In genomic region chr16:44172297-44173154, GRCm38 (mm10) we compare ENCODE assay signal across 7 mouse cellular contexts. TPM values are rescaled to one million over a fixed set of nuclear protein-coding genes. Genes with fewer than 3 reads are reported as not detected.
DNase-seq lines count a peak whose midpoint lies in the region; ATAC-seq lines count a peak whose summit lies in the region.

No protein-coding gene starts in this region.

- H3K27ac ChIP-seq in embryonic facial prominence, embryonic 12.5 days, result peak overlapping the region; percentile 95
- H3K27ac ChIP-seq in limb, embryonic 11.5 days (replicated peaks; ENCODE audit: low read depth, low read length), result peak overlapping the region; percentile 82
- H3K27ac ChIP-seq in midbrain, embryonic 14.5 days (replicated peaks; ENCODE audit: low read depth, low read length), result peak overlapping the region; percentile 87

- peak overlapping the region; percentile 92 for H3K4me3 ChIP-seq in embryonic facial prominence, embryonic 12.5 days
- peak overlapping the region; percentile 66 for H3K4me3 ChIP-seq in limb, embryonic 11.5 days (ENCODE audit: low read depth, low read length)
- peak overlapping the region; percentile 96 for H3K4me3 ChIP-seq in midbrain, embryonic 14.5 days (replicated peaks; ENCODE audit: low read depth, low read length)

- peak; percentile 98 for DNase-seq in adrenal gland, postnatal 25 days
- DNase-seq in heart, adult 11 months, result peak; percentile 100
- peak; percentile 96 for DNase-seq in kidney, adult 18-20 months
- DNase-seq in limb, embryonic 11.5 days (ENCODE audit: low spot score), result peak; percentile 98
- DNase-seq in midbrain, embryonic 14.5 days, result peak; percentile 98
- peak; percentile 90 to 98 for DNase-seq in spleen, adult 18-20 months

- no peaks in the 10 kb centered on the region for H3K27me3 ChIP-seq in embryonic facial prominence, embryonic 12.5 days
- H3K27me3 ChIP-seq in limb, embryonic 11.5 days (ENCODE audit: control insufficient read depth, insufficient read depth, low read length), result no peaks in the 10 kb centered on the region
- no peaks in the 10 kb centered on the region for H3K27me3 ChIP-seq in midbrain, embryonic 14.5 days (ENCODE audit: control insufficient read depth, insufficient read depth, low read length)

- peak; percentile 100 for ATAC-seq in embryonic facial prominence, embryonic 12.5 days (ENCODE audit: insufficient number of reproducible peaks, insufficient read depth, low FRiP score, low TSS enrichment)
- peak; percentile 100 for ATAC-seq in limb, embryonic 11.5 days (ENCODE audit: insufficient number of reproducible peaks, low FRiP score, low TSS enrichment, low read depth)
- ATAC-seq in midbrain, embryonic 14.5 days (ENCODE audit: low FRiP score, low TSS enrichment), result peak; percentile 100

- H3K9ac ChIP-seq in embryonic facial prominence, embryonic 12.5 days, result peak overlapping the region; percentile 96
- peak overlapping the region; percentile 49; the same call in 1 of the 2 replicates for H3K9ac ChIP-seq in limb, embryonic 11.5 days (ENCODE audit: low read length)
- H3K9ac ChIP-seq in midbrain, embryonic 14.5 days (replicated peaks; ENCODE audit: low read length), result peak overlapping the region; percentile 90

- peak overlapping the region; percentile 67 for H3K4me2 ChIP-seq in embryonic facial prominence, embryonic 12.5 days (replicated peaks)
- peak overlapping the region; percentile 64 for H3K4me2 ChIP-seq in limb, embryonic 11.5 days (ENCODE audit: low read depth, severe bottlenecking)
- peak overlapping the region; percentile 70 for H3K4me2 ChIP-seq in midbrain, embryonic 14.5 days (ENCODE audit: low read length)

- peaks cover 16% of the 10 kb centered on the region for H3K4me1 ChIP-seq in embryonic facial prominence, embryonic 12.5 days
- H3K4me1 ChIP-seq in limb, embryonic 11.5 days (ENCODE audit: control insufficient read depth, insufficient read depth, low read length), result peaks cover 3% of the 10 kb centered on the region; the same call in 1 of the 2 replicates
- peaks cover 12% of the 10 kb centered on the region for H3K4me1 ChIP-seq in midbrain, embryonic 14.5 days (ENCODE audit: control insufficient read depth, insufficient read depth, low read length)

- no peaks in the 10 kb centered on the region for H3K36me3 ChIP-seq in embryonic facial prominence, embryonic 12.5 days
- no peaks in the 10 kb centered on the region for H3K36me3 ChIP-seq in limb, embryonic 11.5 days (ENCODE audit: control insufficient read depth, insufficient read depth, low read length)
- no peaks in the 10 kb centered on the region for H3K36me3 ChIP-seq in midbrain, embryonic 14.5 days (ENCODE audit: control insufficient read depth, insufficient read depth, low read length)

- under 1% methylated on average over 26 of the region's 26 CpGs for WGBS in embryonic facial prominence, embryonic 12.5 days
- under 1% methylated on average over 26 of the region's 26 CpGs for WGBS in limb, embryonic 11.5 days
- under 1% methylated on average over 26 of the region's 26 CpGs for WGBS in midbrain, embryonic 14.5 days

- H3K9me3 ChIP-seq in embryonic facial prominence, embryonic 12.5 days, result no peaks in the 10 kb centered on the region
- no peaks in the 10 kb centered on the region for H3K9me3 ChIP-seq in limb, embryonic 11.5 days (ENCODE audit: control insufficient read depth, low read length)
- no peaks in the 10 kb centered on the region for H3K9me3 ChIP-seq in midbrain, embryonic 14.5 days (ENCODE audit: control insufficient read depth, low read length)

RNA-seq across cellular contexts. Expression of gene Usf3, which starts 0.5 kb away (rescaled TPM):
- 29.2 and 32.3 TPM in 2 replicates for total RNA-seq in adrenal gland, postnatal 25 days (2021)
- 3.4 and 3.5 TPM in 2 replicates for polyA plus RNA-seq in embryonic facial prominence, embryonic 12.5 days (2016; fragmentation: Nextera tagmentation; extraction: Ambion mirVana)
- polyA plus RNA-seq in limb, embryonic 11.5 days (2014; fragmentation: Nextera tagmentation; extraction: Ambion mirVana), result 5.1 and 5.7 TPM in 2 replicates
- 5.0 TPM in 2 replicates for polyA plus RNA-seq in midbrain, embryonic 14.5 days (2014; fragmentation: Nextera tagmentation; extraction: Ambion mirVana)

RNA-seq across cellular contexts. Expression of gene Naa50, which starts 32.9 kb away (rescaled TPM):
- total RNA-seq in adrenal gland, postnatal 25 days (2021), result 79.9 and 101 TPM in 2 replicates
- 114 and 125 TPM in 2 replicates for polyA plus RNA-seq in embryonic facial prominence, embryonic 12.5 days (2016; fragmentation: Nextera tagmentation; extraction: Ambion mirVana)
- 88.1 and 97.9 TPM in 2 replicates for polyA plus RNA-seq in limb, embryonic 11.5 days (2014; fragmentation: Nextera tagmentation; extraction: Ambion mirVana)
- polyA plus RNA-seq in midbrain, embryonic 14.5 days (2014; fragmentation: Nextera tagmentation; extraction: Ambion mirVana), result 39.2 and 43.7 TPM in 2 replicates

RNA-seq across cellular contexts. Expression of gene Atp6v1a, which starts 33.0 kb away (rescaled TPM):
- 149 and 153 TPM in 2 replicates for total RNA-seq in adrenal gland, postnatal 25 days (2021)
- 40.7 and 44.9 TPM in 2 replicates for polyA plus RNA-seq in embryonic facial prominence, embryonic 12.5 days (2016; fragmentation: Nextera tagmentation; extraction: Ambion mirVana)
- 52.3 and 52.5 TPM in 2 replicates for polyA plus RNA-seq in limb, embryonic 11.5 days (2014; fragmentation: Nextera tagmentation; extraction: Ambion mirVana)
- polyA plus RNA-seq in midbrain, embryonic 14.5 days (2014; fragmentation: Nextera tagmentation; extraction: Ambion mirVana), result 126 and 149 TPM in 2 replicates

Comparison
In these comparisons a context has a peak if more than half of its experiments do, and no peak if none do; other contexts are left out.
1. Peak in every context shown above with its lines: DNase-seq, ATAC-seq, H3K4me3 ChIP-seq and H3K27ac ChIP-seq.